Mouse (Mus musculus): ENCODE measurements at regions not wholly inside any gene's neighbourhood (a gene's known extent, or its start where the extent isn't known, plus 50 kb on each side); places are given as distances from the start of the nearest gene placed in this dataset.

DNA sequence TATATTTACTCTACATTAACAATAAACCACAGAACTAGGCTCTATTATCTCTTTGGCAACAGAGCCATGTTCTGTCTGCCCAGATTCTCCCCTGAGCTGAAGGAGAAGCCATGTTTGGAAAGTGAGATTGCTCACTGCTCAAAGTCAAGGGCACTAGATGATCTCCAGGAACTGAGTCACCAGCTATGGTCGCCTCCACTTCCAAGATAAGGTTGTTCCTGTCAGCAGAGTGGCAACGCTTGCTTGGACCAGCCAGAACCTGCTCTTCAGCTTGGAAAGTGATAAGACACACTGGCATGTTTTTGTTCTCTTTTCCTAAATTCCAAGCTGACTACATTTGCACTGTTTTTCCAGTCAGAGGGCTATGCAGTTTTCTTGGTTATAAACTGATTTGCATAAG, 175.6 kb upstream of the Frmd6 start:
- TF ChIP-seq CTCF (IDR thresholded peaks at IDR 0.05): no peak
- TF ChIP-seq EP300 (IDR thresholded peaks at IDR 0.05; ENCODE audit: insufficient read depth, low read depth, low read length): peak; percentile 99
- peak; percentile 54; the same call in 1 of the 2 replicates for TF ChIP-seq POLR2A (IDR thresholded peaks at IDR 0.05; ENCODE audit: insufficient read depth, low read depth, low read length)

All from heart, adult 2 months (tissue).